Comparison of ENCODE assay signal across 8 mouse cellular contexts in the genomic region with DNA sequence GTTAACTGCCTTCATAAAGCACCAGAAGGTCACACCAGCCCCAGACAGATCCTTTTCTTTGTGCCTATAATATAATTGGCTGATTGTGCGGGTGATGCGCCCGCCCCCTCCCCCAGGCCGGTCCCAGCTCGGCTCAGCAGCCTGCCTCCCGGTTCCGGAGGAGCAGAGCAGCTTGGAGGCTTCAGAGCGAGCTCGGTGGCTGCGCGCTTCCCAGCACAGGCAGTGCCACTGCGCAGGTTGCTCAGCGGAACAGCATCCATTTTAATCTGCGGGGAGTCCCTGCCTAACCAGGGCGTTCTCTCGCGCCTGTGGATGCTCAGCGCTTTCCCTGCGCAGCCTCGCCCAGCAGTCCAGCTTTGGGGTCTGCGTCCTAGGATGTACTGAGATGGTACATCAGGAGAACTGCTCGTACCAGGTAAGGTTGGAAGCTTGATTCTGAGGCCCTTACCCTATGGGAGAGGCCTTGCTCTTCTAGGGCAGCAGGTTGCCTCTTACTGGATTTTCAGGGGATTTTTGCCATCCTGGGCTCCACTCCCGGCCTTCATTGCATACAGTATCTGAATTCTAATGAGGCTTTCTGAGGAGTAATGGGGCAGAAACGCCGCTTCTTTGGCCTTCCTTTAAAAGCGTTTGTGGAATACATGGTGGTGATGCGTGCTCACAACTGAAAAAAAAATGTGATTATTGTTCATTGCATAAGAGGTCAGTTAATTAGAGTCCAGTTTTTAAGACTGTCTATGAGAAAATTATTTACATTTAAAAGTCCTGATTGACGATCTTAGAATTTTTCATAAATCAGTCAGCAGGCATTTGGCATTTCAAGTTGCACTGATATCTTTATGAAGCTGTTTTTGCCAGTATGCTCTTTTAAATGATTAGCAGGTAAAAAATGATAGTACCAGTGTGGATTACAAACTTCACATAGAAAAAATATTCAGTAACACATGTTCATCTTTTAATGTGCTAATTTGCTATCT.
A peak's percentile ranks its signal among the peaks of the same experiment; 100 is the strongest.
DNase-seq lines count a peak whose midpoint lies in the region; ATAC-seq and TF ChIP-seq lines count a peak whose summit lies in the region.

No protein-coding gene starts in this region.

- WGBS in lung, adult 2 months = 48% methylated on average over 28 of the region's 28 CpGs
- 25% methylated on average over 28 of the region's 28 CpGs for WGBS in heart, embryonic 15.5 days
- WGBS in lung, embryonic 16.5 days = 20% methylated on average over 28 of the region's 28 CpGs

- no peak for DNase-seq in lung, adult 2 months
- DNase-seq in lung, postnatal 25 days (ENCODE audit: low spot score) = no peak
- peak; percentile 54 for DNase-seq in embryo, embryonic 11.5 days (ENCODE audit: low read depth, low spot score)
- DNase-seq in layer of hippocampus, postnatal 10 days (ENCODE audit: low spot score in 2 of 2) = peak; percentile 82 to 87
- peak; percentile 82 for DNase-seq in right cerebral cortex, postnatal 14 days
- DNase-seq in urinary bladder, postnatal 10 days (ENCODE audit: low spot score) = no peak

- H3K27ac ChIP-seq in heart, embryonic 15.5 days = peak overlapping the region; percentile 22; the same call in 1 of the 2 replicates
- peak overlapping the region; percentile 68 for H3K27ac ChIP-seq in lung, embryonic 16.5 days (ENCODE audit: low read length)

- TF ChIP-seq POLR2A in lung, adult 2 months (IDR thresholded peaks at IDR 0.05; ENCODE audit: borderline replicate concordance, extremely low read depth, low read depth, low read length) = peak; percentile 48; the same call in 1 of the 2 replicates

- H3K36me3 ChIP-seq in heart, embryonic 15.5 days = no peaks in the 10 kb centered on the region
- H3K36me3 ChIP-seq in lung, embryonic 16.5 days (ENCODE audit: control insufficient read depth, insufficient read depth, low read length) = no peaks in the 10 kb centered on the region

- H3K27me3 ChIP-seq in heart, embryonic 15.5 days = no peaks in the 10 kb centered on the region
- H3K27me3 ChIP-seq in lung, embryonic 16.5 days (ENCODE audit: control insufficient read depth, insufficient read depth, low read depth, low read length) = no peaks in the 10 kb centered on the region

- H3K4me2 ChIP-seq in heart, embryonic 15.5 days = peak overlapping the region; percentile 67
- H3K4me2 ChIP-seq in lung, embryonic 16.5 days (ENCODE audit: low read depth, low read length) = peak overlapping the region; percentile 54

- peaks cover 10% of the 10 kb centered on the region for H3K4me1 ChIP-seq in lung, adult 2 months (ENCODE audit: control insufficient read depth, insufficient read depth, low read length)
- H3K4me1 ChIP-seq in heart, embryonic 15.5 days (replicated peaks) = peaks cover 27% of the 10 kb centered on the region
- H3K4me1 ChIP-seq in lung, embryonic 16.5 days (replicated peaks; ENCODE audit: control insufficient read depth, insufficient read depth, low read length) = peaks cover 29% of the 10 kb centered on the region

- no peak for TF ChIP-seq CTCF in lung, adult 2 months (IDR thresholded peaks at IDR 0.05; ENCODE audit: insufficient read depth, low read length)

- H3K4me3 ChIP-seq in lung, adult 2 months (replicated peaks; ENCODE audit: extremely low read depth, low read depth, low read length) = peak overlapping the region; percentile 67
- peak overlapping the region; percentile 36 for H3K4me3 ChIP-seq in heart, embryonic 15.5 days
- peak overlapping the region; percentile 37 for H3K4me3 ChIP-seq in lung, embryonic 16.5 days (ENCODE audit: low read length)

- peak overlapping the region; percentile 35; the same call in 1 of the 2 replicates for H3K9ac ChIP-seq in heart, embryonic 15.5 days
- H3K9ac ChIP-seq in lung, embryonic 16.5 days (ENCODE audit: low read length) = peak overlapping the region; percentile 54

- ATAC-seq in heart, embryonic 15.5 days (replicated peaks; ENCODE audit: insufficient number of reproducible peaks, insufficient read depth, low FRiP score, low read depth) = no peak; the same call in 1 of the 2 replicates
- peak; percentile 57 for ATAC-seq in lung, embryonic 16.5 days (ENCODE audit: low read depth)

- H3K9me3 ChIP-seq in heart, embryonic 15.5 days (replicated peaks) = no peaks in the 10 kb centered on the region
- H3K9me3 ChIP-seq in lung, embryonic 16.5 days (ENCODE audit: control insufficient read depth, low read length) = no peaks in the 10 kb centered on the region

Comparison
In these comparisons a context has a peak if more than half of its experiments do, and no peak if none do; other contexts are left out.
1. DNase-seq: peak in embryo, embryonic 11.5 days (single experiment), layer of hippocampus, postnatal 10 days (2 of 2) and right cerebral cortex, postnatal 14 days (single experiment); none in lung, adult 2 months (single experiment), lung, postnatal 25 days (single experiment) and urinary bladder, postnatal 10 days (single experiment).
2. Peak in every context shown above with its lines, with median percentiles within 50 percentile points of each other: H3K4me3 ChIP-seq.